In the genomic region with DNA sequence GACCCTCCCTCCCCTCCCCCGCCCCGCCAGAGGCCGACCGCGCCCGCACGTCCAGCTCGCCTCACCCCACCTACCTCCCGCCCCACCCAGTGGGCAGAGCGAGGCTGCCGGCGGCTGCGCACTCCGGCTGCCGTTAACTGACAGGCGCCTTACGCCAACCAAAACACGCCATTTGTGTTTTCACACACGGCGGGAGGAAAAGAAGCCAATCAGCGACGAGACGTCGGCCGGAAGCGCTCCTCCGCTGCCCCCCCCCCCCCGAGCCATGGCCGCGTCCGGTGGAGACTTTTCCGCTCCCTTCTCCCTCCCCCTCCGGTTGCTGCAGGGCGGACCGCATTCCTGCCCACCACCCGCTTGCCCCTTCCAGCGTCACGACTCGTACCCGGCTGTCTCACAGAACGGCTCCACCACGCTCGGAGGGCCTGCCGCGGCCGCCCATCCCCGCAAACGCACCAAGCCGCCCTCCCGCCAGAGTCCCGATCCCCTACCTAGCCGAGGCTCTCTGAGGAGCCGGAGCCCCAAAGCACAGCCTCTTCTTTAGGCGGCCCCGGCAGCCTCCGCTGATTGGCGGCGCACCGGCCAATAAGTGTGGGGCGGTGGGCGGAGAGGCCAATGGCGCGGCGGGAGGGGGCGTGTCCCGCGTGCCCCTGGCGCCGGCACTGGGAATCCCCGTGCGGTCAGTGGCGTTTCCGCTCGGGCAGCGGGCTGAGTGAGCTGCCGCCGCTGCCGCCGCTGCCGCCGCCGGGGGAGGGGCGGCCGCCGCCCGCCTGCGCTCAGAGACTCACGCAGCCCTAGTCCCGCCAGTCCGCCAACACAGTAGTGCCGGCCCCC, we compare ENCODE assay signal across 8 mouse cellular contexts. TPM values are rescaled to one million over a fixed set of nuclear protein-coding genes. Genes with fewer than 3 reads are reported as not detected.
DNase-seq lines count a peak whose midpoint lies in the region; ATAC-seq and TF ChIP-seq lines count a peak whose summit lies in the region.

A gene (plus strand): TSS at position 680 of the 831 bp plus-strand sequence.

- no peaks in the 10 kb centered on the region for H3K9me3 ChIP-seq in heart, embryonic 12.5 days (replicated peaks)
- H3K9me3 ChIP-seq in kidney, postnatal 0 days (replicated peaks; ENCODE audit: low read length) = no peaks in the 10 kb centered on the region
- no peaks in the 10 kb centered on the region for H3K9me3 ChIP-seq in liver, embryonic 11.5 days (ENCODE audit: control insufficient read depth, low read length)
- no peaks in the 10 kb centered on the region for H3K9me3 ChIP-seq in stomach, embryonic 14.5 days (ENCODE audit: control insufficient read depth, low read depth, low read length)

- peak; percentile 80 for ATAC-seq in erythroid progenitor cell, adult 5-6 weeks (replicated peaks; ENCODE audit: low FRiP score, poor library complexity, severe bottlenecking)
- peak; percentile 92 for ATAC-seq in heart, embryonic 12.5 days (ENCODE audit: insufficient number of reproducible peaks, low FRiP score)
- ATAC-seq in kidney, postnatal 0 days (replicated peaks; ENCODE audit: low FRiP score, low read depth) = peak; percentile 91
- ATAC-seq in liver, embryonic 11.5 days (replicated peaks; ENCODE audit: low FRiP score) = peak; percentile 85
- ATAC-seq in stomach, embryonic 14.5 days (ENCODE audit: insufficient number of reproducible peaks, insufficient read depth, low FRiP score, low read depth) = peak; percentile 91

- TF ChIP-seq CTCF in kidney, postnatal 0 days (IDR thresholded peaks at IDR 0.05; ENCODE audit: low read depth) = 0 out of 2 replicates have a peak, but pooled peaks have one; percentile 0

- peaks cover 17% of the 10 kb centered on the region for H3K4me1 ChIP-seq in heart, embryonic 12.5 days (replicated peaks)
- H3K4me1 ChIP-seq in kidney, postnatal 0 days (replicated peaks; ENCODE audit: insufficient read depth, low read length) = peaks cover 9% of the 10 kb centered on the region
- H3K4me1 ChIP-seq in liver, embryonic 11.5 days (replicated peaks; ENCODE audit: control insufficient read depth, insufficient read depth, low read length) = peaks cover 23% of the 10 kb centered on the region
- H3K4me1 ChIP-seq in stomach, embryonic 14.5 days (ENCODE audit: control insufficient read depth, insufficient read depth, low read length) = peaks cover 21% of the 10 kb centered on the region

- peak within 1 kb of the TSS; percentile 92 for H3K4me2 ChIP-seq in heart, embryonic 12.5 days
- peak within 1 kb of the TSS; percentile 79 for H3K4me2 ChIP-seq in kidney, postnatal 0 days (ENCODE audit: low read length)
- peak within 1 kb of the TSS; percentile 94 for H3K4me2 ChIP-seq in liver, embryonic 11.5 days
- peak within 1 kb of the TSS; percentile 87 for H3K4me2 ChIP-seq in stomach, embryonic 14.5 days (replicated peaks; ENCODE audit: low read depth, low read length)

- peak within 1 kb of the TSS; percentile 95 for H3K9ac ChIP-seq in heart, embryonic 12.5 days
- peak within 1 kb of the TSS; percentile 94 for H3K9ac ChIP-seq in kidney, postnatal 0 days (ENCODE audit: low read depth, low read length)
- H3K9ac ChIP-seq in liver, embryonic 11.5 days (ENCODE audit: low read depth, low read length) = peak within 1 kb of the TSS; percentile 95
- H3K9ac ChIP-seq in stomach, embryonic 14.5 days (replicated peaks; ENCODE audit: low read depth, low read length) = peak within 1 kb of the TSS; percentile 99

- H3K36me3 ChIP-seq in heart, embryonic 12.5 days = no peaks in the 10 kb centered on the region; the same call in 1 of the 2 replicates
- H3K36me3 ChIP-seq in kidney, postnatal 0 days (ENCODE audit: insufficient read depth, low read length) = no peaks in the 10 kb centered on the region
- H3K36me3 ChIP-seq in liver, embryonic 11.5 days (ENCODE audit: control insufficient read depth, insufficient read depth, low read length) = no peaks in the 10 kb centered on the region
- no peaks in the 10 kb centered on the region for H3K36me3 ChIP-seq in stomach, embryonic 14.5 days (ENCODE audit: control insufficient read depth, insufficient read depth, low read length)

- under 1% methylated on average over 66 of the region's 91 CpGs for WGBS in heart, embryonic 12.5 days
- under 1% methylated on average over 43 of the region's 91 CpGs for WGBS in kidney, postnatal 0 days
- WGBS in liver, embryonic 11.5 days = under 1% methylated on average over 75 of the region's 91 CpGs
- WGBS in stomach, embryonic 14.5 days = under 1% methylated on average over 60 of the region's 91 CpGs

- DNase-seq in CD4-positive helper T cell, adult 2 months (ENCODE audit: low read depth, low spot score) = peak; percentile 98
- DNase-seq in brain, embryonic 18.5 days (ENCODE audit: low read depth, low spot score) = peak; percentile 94
- peak; percentile 98 for DNase-seq in kidney, postnatal 0 days (ENCODE audit: low spot score)
- peak; percentile 99 for DNase-seq in liver, embryonic 11.5 days (ENCODE audit: low spot score)
- DNase-seq in naive thymus-derived CD4-positive, alpha-beta T cell, adult 2 months (ENCODE audit: low read depth) = peak; percentile 98

- peak within 1 kb of the TSS; percentile 100 for H3K27ac ChIP-seq in heart, embryonic 12.5 days (ENCODE audit: poor library complexity, severe bottlenecking)
- H3K27ac ChIP-seq in kidney, postnatal 0 days = peak within 1 kb of the TSS; percentile 99
- peak within 1 kb of the TSS; percentile 100 for H3K27ac ChIP-seq in liver, embryonic 11.5 days (ENCODE audit: low read depth, low read length)
- peak within 1 kb of the TSS; percentile 100 for H3K27ac ChIP-seq in stomach, embryonic 14.5 days (ENCODE audit: low read length)

- no peaks in the 10 kb centered on the region for H3K27me3 ChIP-seq in heart, embryonic 12.5 days (replicated peaks)
- H3K27me3 ChIP-seq in kidney, postnatal 0 days (ENCODE audit: insufficient read depth, low read length) = no peaks in the 10 kb centered on the region
- H3K27me3 ChIP-seq in liver, embryonic 11.5 days (replicated peaks; ENCODE audit: control insufficient read depth, insufficient read depth, low read length) = no peaks in the 10 kb centered on the region
- H3K27me3 ChIP-seq in stomach, embryonic 14.5 days (ENCODE audit: control insufficient read depth, insufficient read depth, low read length) = no peaks in the 10 kb centered on the region

- peak within 1 kb of the TSS; percentile 76 for H3K4me3 ChIP-seq in heart, embryonic 12.5 days
- peak within 1 kb of the TSS; percentile 78 for H3K4me3 ChIP-seq in kidney, postnatal 0 days (replicated peaks; ENCODE audit: low read depth, low read length)
- H3K4me3 ChIP-seq in liver, embryonic 11.5 days (ENCODE audit: low read depth, low read length) = peak within 1 kb of the TSS; percentile 82
- peak within 1 kb of the TSS; percentile 80 for H3K4me3 ChIP-seq in stomach, embryonic 14.5 days (ENCODE audit: low read depth, low read length)

RNA-seq across cellular contexts. Expression of the gene that starts here (rescaled TPM):
- 103 and 106 TPM in 2 replicates for total RNA-seq in erythroid progenitor cell, adult 5-6 weeks (2015; ENCODE audit: low replicate concordance)
- 92.4 and 110 TPM in 2 replicates for total RNA-seq in erythroid progenitor cell, adult 5-6 weeks (2017; ENCODE audit: low replicate concordance)
- 61.0 and 62.9 TPM in 2 replicates for polyA plus RNA-seq in heart, embryonic 12.5 days (2016; fragmentation: Nextera tagmentation; extraction: Ambion mirVana)
- polyA plus RNA-seq in kidney, postnatal 0 days (2015; fragmentation: Nextera tagmentation; extraction: Ambion mirVana) = 46.4 and 50.3 TPM in 2 replicates
- polyA plus RNA-seq in liver, embryonic 11.5 days (2014; fragmentation: Nextera tagmentation; extraction: Ambion mirVana) = 56.8 and 58.6 TPM in 2 replicates
- polyA plus RNA-seq in stomach, embryonic 14.5 days (2014; fragmentation: Nextera tagmentation; extraction: Ambion mirVana) = 114 and 123 TPM in 2 replicates

Comparison
In these comparisons a context has a peak if more than half of its experiments do, and no peak if none do; other contexts are left out.
1. Peak in every context shown above with its lines: DNase-seq, ATAC-seq, H3K4me3 ChIP-seq and H3K27ac ChIP-seq.